Mouse (Mus musculus) hindbrain, embryonic 13.5 days (tissue): ENCODE measurements at regions not wholly inside any gene's neighbourhood (a gene's known extent, or its start where the extent isn't known, plus 50 kb on each side); places are given as distances from the start of the nearest gene placed in this dataset.

Source experiments
- ATAC-seq: fragments of 200-750 bp; cut with Nextera tagmentation; 2 replicates; pipeline ENCODE4 v1.8.0; 2017; ENCODE audit warnings: moderate TSS enrichment; ENCODE audit not compliant: low FRiP score
- H3K27ac ChIP-seq: fragments of 300-500 bp; sonication (generic); 2 replicates; pipeline ENCODE4 v1.5.1; 2015; ENCODE audit warnings: inconsistent platforms, mild to moderate bottlenecking, moderate library complexity
- H3K27me3 ChIP-seq: fragments of 300-500 bp; sonication (generic); 2 replicates; pipeline ENCODE4 v1.6.1; 2015; ENCODE audit warnings: mild to moderate bottlenecking, inconsistent platforms
- H3K36me3 ChIP-seq: fragments of 300-500 bp; sonication (generic); 2 replicates; pipeline ENCODE4 v1.6.1; 2015; ENCODE audit warnings: mild to moderate bottlenecking, inconsistent platforms
- H3K4me1 ChIP-seq: fragments of 300-500 bp; sonication (generic); replicated peaks from 2 replicates; pipeline ENCODE4 v1.6.1; 2015; ENCODE audit warnings: inconsistent platforms
- H3K4me2 ChIP-seq: fragments of 300-500 bp; sonication (generic); 2 replicates; pipeline ENCODE4 v1.6.1; 2015; ENCODE audit warnings: inconsistent platforms, mild to moderate bottlenecking, moderate library complexity
- H3K4me3 ChIP-seq: fragments of 300-500 bp; sonication (generic); 2 replicates; pipeline ENCODE4 v1.5.1; 2015; ENCODE audit warnings: mild to moderate bottlenecking, inconsistent platforms
- H3K9ac ChIP-seq: fragments of 300-500 bp; sonication (generic); 2 replicates; pipeline ENCODE4 v1.6.1; 2015; ENCODE audit warnings: mild to moderate bottlenecking, inconsistent platforms
- H3K9me3 ChIP-seq: fragments of 300-500 bp; sonication (generic); 2 replicates; pipeline ENCODE4 v1.6.1; 2016; ENCODE audit warnings: inconsistent platforms
- WGBS: fragments of 180-500 bp; shearing (Covaris S2); methylation state at CpG from one replicate; pipeline ENCODE4 v1.1.7; 2015; 5-methylcytosine and 5-hydroxymethylcytosine counted together

GRCm38 (mm10) chr17:64505956-64506355 lies 94.6 kb upstream of the Man2a1 start:
- H3K4me1 ChIP-seq = no peaks in the 10 kb centered on the region
- H3K27me3 ChIP-seq = no peaks in the 10 kb centered on the region
- no peak for ATAC-seq
- 92% methylated on average over 2 of the region's 2 CpGs for WGBS
- no peaks in the 10 kb centered on the region for H3K36me3 ChIP-seq
- no peak overlapping the region for H3K4me2 ChIP-seq
- H3K4me3 ChIP-seq = no peak overlapping the region
- H3K9ac ChIP-seq = no peak overlapping the region
- H3K9me3 ChIP-seq = no peaks in the 10 kb centered on the region
- no peak overlapping the region for H3K27ac ChIP-seq

- H3K9me3 ChIP-seq = no peaks in the 10 kb centered on the region
- no peak for ATAC-seq
- no peak overlapping the region for H3K4me2 ChIP-seq
- H3K27me3 ChIP-seq = no peaks in the 10 kb centered on the region
- WGBS = 70% methylated on average over 3 of the region's 3 CpGs
- H3K4me1 ChIP-seq = 0 out of 2 replicates have a peak, but pooled peaks cover 3% of the 10 kb centered on the region
- H3K36me3 ChIP-seq = no peaks in the 10 kb centered on the region
- no peak overlapping the region for H3K9ac ChIP-seq
- H3K4me3 ChIP-seq = no peak overlapping the region
- no peak overlapping the region for H3K27ac ChIP-seq
Measured at GRCm38 (mm10) chr17:64511139-64511779, 89.3 kb upstream of the Man2a1 start.

GRCm38 (mm10) chr17:64522213-64522612 lies 78.3 kb upstream of the Man2a1 start:
- H3K4me3 ChIP-seq = no peak overlapping the region
- WGBS = 74% methylated on average over 8 of the region's 8 CpGs
- H3K9ac ChIP-seq = no peak overlapping the region
- H3K27me3 ChIP-seq = no peaks in the 10 kb centered on the region
- no peak for ATAC-seq
- H3K4me1 ChIP-seq = no peaks in the 10 kb centered on the region
- no peaks in the 10 kb centered on the region for H3K36me3 ChIP-seq
- H3K4me2 ChIP-seq = no peak overlapping the region
- H3K27ac ChIP-seq = no peak overlapping the region
- H3K9me3 ChIP-seq = no peaks in the 10 kb centered on the region

DNA sequence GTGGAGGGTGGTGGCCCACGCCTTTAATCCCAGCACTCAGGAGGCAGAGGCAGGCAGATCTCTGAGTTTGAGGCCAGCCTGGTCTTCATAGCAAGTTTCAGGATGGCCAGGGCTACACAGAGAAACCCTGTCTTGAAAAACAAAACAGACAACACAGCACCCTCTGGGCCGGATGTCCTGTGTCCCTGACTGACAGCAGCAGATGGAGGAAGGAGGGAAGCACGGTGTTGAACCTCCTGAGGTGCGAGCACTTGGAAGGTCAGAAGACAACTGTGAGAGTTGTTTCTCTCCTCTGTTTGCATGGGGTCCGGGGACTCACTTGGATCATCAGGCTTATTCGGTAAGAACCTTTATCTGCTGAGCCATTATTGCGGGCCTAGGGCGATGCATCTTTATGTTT lies 76.6 kb upstream of the Man2a1 start:
- WGBS = 90% methylated on average over 8 of the region's 8 CpGs
- H3K4me2 ChIP-seq = no peak overlapping the region
- ATAC-seq = no peak

DNA sequence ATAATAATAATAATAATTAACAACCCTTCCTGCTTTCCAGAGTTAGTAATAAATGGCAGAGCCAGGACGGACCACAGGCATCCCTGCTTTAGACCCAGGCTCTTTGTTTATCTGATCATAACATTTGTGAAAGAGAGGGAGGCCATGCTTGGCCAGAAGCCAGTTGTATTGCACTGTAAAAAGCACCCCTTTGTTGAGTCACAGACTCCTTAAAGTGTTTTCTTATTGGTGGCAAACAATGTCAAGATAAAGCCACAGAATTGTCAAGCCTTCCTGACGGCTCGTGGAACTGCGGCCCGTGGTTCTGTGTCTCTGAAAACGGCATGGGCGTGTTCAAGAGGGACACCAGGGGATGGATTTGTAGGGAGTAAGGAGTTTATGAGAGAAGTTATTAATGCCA lies 72.7 kb upstream of the Man2a1 start:
- H3K9ac ChIP-seq = no peak overlapping the region
- WGBS = 72% methylated on average over 7 of the region's 7 CpGs
- no peaks in the 10 kb centered on the region for H3K9me3 ChIP-seq
- no peak overlapping the region for H3K27ac ChIP-seq
- no peaks in the 10 kb centered on the region; the same call in 1 of the 2 replicates for H3K4me1 ChIP-seq
- no peak overlapping the region for H3K4me2 ChIP-seq
- no peaks in the 10 kb centered on the region for H3K36me3 ChIP-seq
- H3K27me3 ChIP-seq = no peaks in the 10 kb centered on the region
- no peak overlapping the region for H3K4me3 ChIP-seq
- ATAC-seq = no peak

More for the DNA sequence above, 76.6 kb upstream of the Man2a1 start:
- H3K27ac ChIP-seq = no peak overlapping the region
- no peaks in the 10 kb centered on the region for H3K27me3 ChIP-seq
- H3K9ac ChIP-seq = no peak overlapping the region
- no peaks in the 10 kb centered on the region for H3K36me3 ChIP-seq
- H3K4me1 ChIP-seq = no peaks in the 10 kb centered on the region; the same call in 1 of the 2 replicates
- no peak overlapping the region for H3K4me3 ChIP-seq
- no peaks in the 10 kb centered on the region for H3K9me3 ChIP-seq

DNA sequence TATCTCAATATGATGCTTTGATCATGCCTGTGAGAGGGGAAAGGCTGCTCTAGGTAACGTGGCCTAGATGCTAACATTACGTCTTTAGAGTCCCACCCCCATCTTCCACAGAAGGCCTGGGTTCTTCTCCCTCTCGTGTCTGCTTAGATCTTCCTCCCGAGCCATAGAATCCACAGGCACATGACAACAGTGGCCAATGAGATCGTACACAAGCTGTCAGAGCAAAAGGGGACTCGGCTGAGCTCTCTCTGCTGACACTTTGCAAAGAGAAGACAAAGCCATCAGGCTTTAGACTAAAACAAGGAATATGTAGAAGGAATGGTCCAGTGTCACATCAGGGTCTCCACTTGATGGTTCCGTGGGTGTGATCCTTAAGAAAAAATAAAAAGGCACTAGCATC lies 72.1 kb upstream of the Man2a1 start:
- Histone ChIP-seq H3K27ac (no peak overlapping the region), H3K4me2 (no peak overlapping the region), H3K4me3 (no peak overlapping the region), H3K36me3 (no peaks in the 10 kb centered on the region), H3K9ac (no peak overlapping the region), H3K9me3 (no peaks in the 10 kb centered on the region), H3K27me3 (no peaks in the 10 kb centered on the region), H3K4me1 (no peaks in the 10 kb centered on the region; the same call in 1 of the 2 replicates)
- ATAC-seq = no peak
- WGBS = 87% methylated on average over 7 of the region's 7 CpGs

DNA sequence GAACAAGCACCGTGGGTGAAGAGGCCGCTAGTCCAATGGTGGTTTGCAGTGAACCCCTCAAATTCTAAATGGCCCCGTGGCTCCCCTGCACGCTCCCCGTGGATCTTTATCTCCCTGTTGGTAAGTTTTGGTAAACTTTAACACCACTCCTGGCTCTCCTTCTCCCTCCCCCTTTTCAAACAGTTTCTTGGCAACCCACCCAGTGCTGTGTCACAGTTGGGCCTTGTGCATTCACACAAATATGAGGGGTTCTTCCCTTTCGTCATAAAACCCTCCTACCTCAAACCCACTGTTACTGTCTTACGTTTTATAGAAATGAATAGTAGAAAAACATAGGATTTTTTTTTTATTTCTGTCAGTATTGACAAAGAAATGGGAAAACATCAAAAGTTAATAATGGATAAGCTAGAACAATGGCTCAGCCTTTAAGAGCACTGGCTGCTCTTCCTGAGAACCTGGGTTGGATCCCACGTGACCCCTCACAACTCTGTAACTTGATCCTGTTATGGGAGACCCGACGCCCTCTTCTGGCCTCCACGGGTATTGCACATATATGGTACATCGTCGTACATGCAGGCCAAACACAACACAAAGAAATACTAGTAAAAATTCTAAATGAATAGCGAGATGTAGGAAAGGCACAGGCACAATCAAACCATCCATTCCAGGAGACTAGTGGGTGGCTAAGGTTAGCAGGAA lies 71.1 kb upstream of the Man2a1 start:
- Histone ChIP-seq H3K4me3 (no peak overlapping the region), H3K9ac (no peak overlapping the region), H3K27ac (no peak overlapping the region), H3K4me2 (no peak overlapping the region), H3K27me3 (no peaks in the 10 kb centered on the region), H3K36me3 (no peaks in the 10 kb centered on the region), H3K9me3 (no peaks in the 10 kb centered on the region), H3K4me1 (no peaks in the 10 kb centered on the region; the same call in 1 of the 2 replicates)
- ATAC-seq = no peak
- 81% methylated on average over 14 of the region's 14 CpGs for WGBS

- WGBS = 80% methylated on average over 7 of the region's 7 CpGs
Measured at GRCm38 (mm10) chr17:64531150-64531549, 69.4 kb upstream of the Man2a1 start.

DNA sequence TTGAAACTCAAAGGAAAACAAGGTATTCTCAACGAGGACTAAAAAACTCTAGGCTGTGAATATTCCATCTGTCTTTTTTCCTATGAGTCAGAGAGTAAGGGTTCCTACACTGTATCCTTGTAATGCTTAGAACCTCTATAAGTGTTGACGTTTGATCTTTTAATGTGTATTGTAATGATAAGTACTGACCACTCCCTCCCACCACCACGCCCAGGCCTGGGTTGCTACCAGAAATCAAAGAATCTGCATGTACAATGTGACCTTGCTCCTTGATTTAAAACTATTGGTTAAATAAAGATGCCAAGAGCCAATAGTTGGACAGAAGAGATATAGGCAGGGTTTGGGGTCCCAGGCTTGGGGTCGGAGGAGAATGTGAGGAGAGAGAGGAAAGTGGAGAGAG lies 66.2 kb upstream of the Man2a1 start:
- H3K9me3 ChIP-seq = no peaks in the 10 kb centered on the region
- H3K4me1 ChIP-seq = peaks cover 14% of the 10 kb centered on the region
- H3K4me2 ChIP-seq = no peak overlapping the region
- ATAC-seq = no peak
- H3K4me3 ChIP-seq = no peak overlapping the region
- H3K27ac ChIP-seq = no peak overlapping the region
- no peaks in the 10 kb centered on the region for H3K27me3 ChIP-seq
- H3K36me3 ChIP-seq = no peaks in the 10 kb centered on the region
- H3K9ac ChIP-seq = no peak overlapping the region
- 89% methylated on average over 4 of the region's 4 CpGs for WGBS

More at GRCm38 (mm10) chr17:64531150-64531549, 69.4 kb upstream of the Man2a1 start:
- H3K9ac ChIP-seq = no peak overlapping the region
- H3K4me1 ChIP-seq = no peaks in the 10 kb centered on the region; the same call in 1 of the 2 replicates
- no peak for ATAC-seq
- no peaks in the 10 kb centered on the region for H3K27me3 ChIP-seq
- no peaks in the 10 kb centered on the region for H3K36me3 ChIP-seq
- H3K27ac ChIP-seq = no peak overlapping the region
- H3K4me3 ChIP-seq = no peak overlapping the region
- no peak overlapping the region for H3K4me2 ChIP-seq
- H3K9me3 ChIP-seq = no peaks in the 10 kb centered on the region

- no peaks in the 10 kb centered on the region for H3K9me3 ChIP-seq
- no peaks in the 10 kb centered on the region for H3K27me3 ChIP-seq
- H3K27ac ChIP-seq = peak overlapping the region; percentile 56
- H3K9ac ChIP-seq = no peak overlapping the region
- H3K4me1 ChIP-seq = peaks cover 18% of the 10 kb centered on the region
- no peak overlapping the region for H3K4me3 ChIP-seq
- no peak for ATAC-seq
- H3K4me2 ChIP-seq = peak overlapping the region; percentile 23; the same call in 1 of the 2 replicates
- 24% methylated on average over 10 of the region's 10 CpGs for WGBS
- no peaks in the 10 kb centered on the region for H3K36me3 ChIP-seq
Measured at GRCm38 (mm10) chr17:64538520-64538953, 62.0 kb upstream of the Man2a1 start.

DNA sequence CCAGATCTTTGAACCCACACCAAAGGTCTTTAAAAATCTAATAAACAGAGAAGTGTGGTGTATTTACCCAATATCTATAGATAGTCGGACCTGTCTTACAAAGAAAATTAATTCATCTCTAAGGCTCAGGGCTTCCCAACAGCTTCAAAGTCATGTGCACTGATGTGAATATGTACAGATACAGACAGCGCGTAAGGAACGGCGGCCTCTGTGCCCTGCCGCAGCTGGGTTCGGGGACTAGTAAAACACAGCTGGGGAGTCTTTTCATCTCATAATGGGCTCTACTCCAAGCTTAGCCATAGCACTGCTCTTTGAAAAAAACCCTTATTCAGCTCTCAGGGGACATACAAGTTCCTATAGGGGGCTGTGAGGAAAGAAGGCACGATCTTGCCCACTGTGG lies 60.1 kb upstream of the Man2a1 start:
- Histone ChIP-seq H3K36me3 (no peaks in the 10 kb centered on the region), H3K4me1 (peaks cover 18% of the 10 kb centered on the region), H3K4me3 (no peak overlapping the region), H3K9me3 (no peaks in the 10 kb centered on the region), H3K4me2 (no peak overlapping the region), H3K27me3 (no peaks in the 10 kb centered on the region), H3K27ac (no peak overlapping the region), H3K9ac (no peak overlapping the region)
- ATAC-seq = no peak
- WGBS = 82% methylated on average over 8 of the region's 8 CpGs

DNA sequence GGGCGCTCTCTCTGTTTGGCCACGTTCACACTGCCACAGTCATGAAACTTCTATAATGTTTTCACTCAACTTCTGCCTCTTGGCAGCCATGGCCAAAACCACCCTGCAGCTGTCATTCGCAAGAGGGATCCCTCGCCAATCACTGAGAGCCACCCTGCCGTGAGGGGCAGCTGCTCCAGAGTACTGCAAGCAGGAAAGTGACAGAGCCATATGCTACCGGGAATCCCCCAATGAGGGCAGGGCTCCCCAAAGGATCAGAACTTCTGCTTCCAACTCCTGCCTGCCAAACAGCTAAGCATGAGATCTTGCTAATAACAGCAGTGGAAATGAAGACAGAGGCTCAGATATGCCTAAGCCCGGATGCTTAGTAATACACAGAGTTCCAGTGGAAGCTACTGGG lies 52.0 kb upstream of the Man2a1 start:
- Histone ChIP-seq H3K4me1 (peaks cover 17% of the 10 kb centered on the region; the same call in 1 of the 2 replicates), H3K4me2 (no peak overlapping the region), H3K36me3 (no peaks in the 10 kb centered on the region), H3K9ac (no peak overlapping the region), H3K27ac (no peak overlapping the region), H3K9me3 (no peaks in the 10 kb centered on the region), H3K4me3 (no peak overlapping the region), H3K27me3 (no peaks in the 10 kb centered on the region)
- peak; percentile 75 for ATAC-seq
- 40% methylated on average over 7 of the region's 7 CpGs for WGBS

- H3K9ac ChIP-seq = no peak overlapping the region
- no peaks in the 10 kb centered on the region for H3K9me3 ChIP-seq
- no peaks in the 10 kb centered on the region for H3K27me3 ChIP-seq
- peak; percentile 74; the same call in 1 of the 2 replicates for ATAC-seq
- 61% methylated on average over 6 of the region's 6 CpGs for WGBS
- peaks cover 17% of the 10 kb centered on the region; the same call in 1 of the 2 replicates for H3K4me1 ChIP-seq
- H3K27ac ChIP-seq = peak overlapping the region; percentile 1; the same call in 1 of the 2 replicates
- no peaks in the 10 kb centered on the region for H3K36me3 ChIP-seq
- H3K4me3 ChIP-seq = no peak overlapping the region
- H3K4me2 ChIP-seq = no peak overlapping the region
Measured at GRCm38 (mm10) chr17:64550034-64550433, 50.5 kb upstream of the Man2a1 start.
